Mouse (Mus musculus) erythroblast, embryonic 14.5 days (primary cell): ENCODE data around the gene Gm17949. TPM values are rescaled to one million over a fixed set of nuclear protein-coding genes. Genes with fewer than 3 reads are reported as not detected.

Experiments used
- H3K27me3 ChIP-seq: 2 replicates; pipeline ENCODE4 v1.6.1; 2012; ENCODE audit warnings: inconsistent platforms; ENCODE audit not compliant: control insufficient read depth
- H3K36me3 ChIP-seq: 2 replicates; pipeline ENCODE4 v1.6.1; 2012; ENCODE audit warnings: mild to moderate bottlenecking, inconsistent platforms; ENCODE audit not compliant: control insufficient read depth
- H3K4me1 ChIP-seq: 2 replicates; pipeline ENCODE4 v1.6.1; 2012; ENCODE audit warnings: inconsistent platforms; ENCODE audit not compliant: control insufficient read depth
- H3K4me3 ChIP-seq: replicated peaks from 2 replicates; pipeline ENCODE3; 2012; ENCODE audit warnings: moderate library complexity, mild to moderate bottlenecking, inconsistent platforms
- H3K9me3 ChIP-seq: 2 replicates; pipeline ENCODE4 v1.6.1; 2012; ENCODE audit warnings: low read length, inconsistent platforms, mixed read lengths; ENCODE audit not compliant: control insufficient read depth
- GATA1 ChIP-seq: IDR thresholded peaks from 2 replicates; pipeline ENCODE4 v1.6.1; 2012; ENCODE audit warnings: low read length, inconsistent platforms, mixed read lengths
- TAL1 ChIP-seq: IDR thresholded peaks from 3 replicates; pipeline ENCODE4 v1.6.1; 2012; ENCODE audit warnings: low read length, inconsistent platforms, mixed read lengths
- polyA plus RNA-seq: library from polyadenylated mRNA; stranded (reverse); fragments of >175 nt; gene quantifications from 2 replicates; pipeline ENCODE4 v1.2.3, GENCODE M21; 2012

Gm17949 gene
- polyA plus RNA-seq, 1 experiment = not detected

DNA sequence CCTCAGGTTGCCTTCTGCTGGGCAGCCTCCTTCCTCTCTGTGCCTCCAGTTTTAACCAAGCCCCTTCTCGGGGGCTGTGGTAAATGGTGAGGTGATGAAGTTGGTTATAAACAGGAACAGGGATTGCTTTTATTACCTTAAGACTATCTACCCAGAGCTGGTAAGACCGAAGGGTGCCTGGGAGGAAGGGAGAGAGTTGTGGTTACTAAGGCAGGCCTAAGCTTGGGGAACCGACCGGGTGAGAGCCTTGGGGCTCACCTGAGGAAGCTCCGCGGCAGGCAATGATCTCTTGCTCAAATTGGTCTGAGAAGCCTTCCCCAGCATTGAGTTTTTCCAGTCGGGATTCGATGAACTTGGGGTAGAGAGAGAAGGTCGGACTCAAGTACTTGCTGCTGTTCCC is 59.0 kb downstream of the Gm17949 start:
- Histone ChIP-seq H3K9me3 (no peaks in the 10 kb centered on the region), H3K4me3 (no peak overlapping the region), H3K36me3 (peaks cover 1% of the 10 kb centered on the region; the same call in 1 of the 2 replicates), H3K27me3 (peaks cover 9% of the 10 kb centered on the region), H3K4me1 (peaks cover 17% of the 10 kb centered on the region)
- TF ChIP-seq TAL1 (no peak), GATA1 (no peak)

DNA sequence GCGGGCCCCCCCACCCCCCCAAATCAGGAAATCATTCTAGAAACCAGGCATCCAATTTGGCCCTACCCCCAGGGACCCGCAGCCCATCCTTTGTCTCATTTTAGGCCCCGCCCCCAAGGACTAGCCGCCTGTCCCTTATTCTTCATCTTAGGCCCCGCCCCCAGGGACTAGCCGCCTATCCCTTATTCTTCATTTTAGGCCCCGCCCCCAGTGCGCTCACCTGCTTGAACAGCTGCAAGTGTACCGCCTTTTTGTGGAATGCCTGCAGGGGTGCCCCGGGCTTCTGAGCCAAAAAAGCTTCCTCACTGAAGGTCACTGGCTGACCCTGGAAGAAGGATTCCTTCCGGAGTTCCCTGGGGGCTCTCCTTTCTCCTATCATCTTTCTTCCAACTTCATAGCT is 59.4 kb downstream of the Gm17949 start:
- H3K4me3 ChIP-seq = no peak overlapping the region
- H3K4me1 ChIP-seq = peaks cover 16% of the 10 kb centered on the region
- H3K36me3 ChIP-seq = no peaks in the 10 kb centered on the region
- H3K9me3 ChIP-seq = no peaks in the 10 kb centered on the region
- no peak for TF ChIP-seq GATA1
- TF ChIP-seq TAL1 = no peak
- H3K27me3 ChIP-seq = peaks cover 6% of the 10 kb centered on the region; the same call in 1 of the 2 replicates

Other genes with a start within 250 kb of the Gm17949 start
- gene Dus3l, start 246.7 kb upstream of the Gm17949 start, polyA plus RNA-seq = 2.7 and 3.2 TPM in 2 replicates
- 0.66 and 0.78 TPM in 2 replicates for gene Prr22, start 241.2 kb upstream of the Gm17949 start, polyA plus RNA-seq
- gene Rfx2, start 180.5 kb upstream of the Gm17949 start, polyA plus RNA-seq = 26.9 and 29.2 TPM in 2 replicates
- not detected in 2 replicates for gene Acsbg2, start 137.0 kb upstream of the Gm17949 start, polyA plus RNA-seq
- not detected in 2 replicates for gene 1700061G19Rik, start 136.0 kb upstream of the Gm17949 start, polyA plus RNA-seq
- 5.1 and 5.8 TPM in 2 replicates for gene Mllt1, start 76.1 kb upstream of the Gm17949 start, polyA plus RNA-seq
- gene Acer1, start 29.3 kb upstream of the Gm17949 start, polyA plus RNA-seq = 0.01 TPM in 1 of 2 replicates, not detected in the other
- 12.3 and 14.6 TPM in 2 replicates for gene Clpp, start 21.2 kb upstream of the Gm17949 start, polyA plus RNA-seq
- gene Alkbh7, start 14.1 kb upstream of the Gm17949 start, polyA plus RNA-seq = 2.1 and 2.9 TPM in 2 replicates
- not detected in 2 replicates for gene Pspn, start 11.5 kb upstream of the Gm17949 start, polyA plus RNA-seq
- gene Gtf2f1, start 181 bp upstream of the Gm17949 start, polyA plus RNA-seq = 31.9 and 32.9 TPM in 2 replicates
- gene Khsrp, start 20.1 kb downstream of the Gm17949 start, polyA plus RNA-seq = 31.3 and 33.6 TPM in 2 replicates
- not detected in 2 replicates for gene Slc25a41, start 30.2 kb downstream of the Gm17949 start, polyA plus RNA-seq
- gene Crb3, start 47.6 kb downstream of the Gm17949 start, polyA plus RNA-seq = 0.05 TPM in 2 replicates
- gene Slc25a23, start 48.4 kb downstream of the Gm17949 start, polyA plus RNA-seq = 0.21 and 0.26 TPM in 2 replicates
- gene Dennd1c, start 67.0 kb downstream of the Gm17949 start, polyA plus RNA-seq = 0.03 and 0.09 TPM in 2 replicates
- not detected in 2 replicates for gene Tubb4a, start 76.3 kb downstream of the Gm17949 start, polyA plus RNA-seq
- 0.04 TPM in 1 of 2 replicates, not detected in the other for gene Tnfsf9, start 93.9 kb downstream of the Gm17949 start, polyA plus RNA-seq
- gene Cd70, start 138.3 kb downstream of the Gm17949 start, polyA plus RNA-seq = not detected in 2 replicates
- gene Tnfsf14, start 182.7 kb downstream of the Gm17949 start, polyA plus RNA-seq = 0.02 TPM in 1 of 2 replicates, not detected in the other
- 0.11 and 0.12 TPM in 2 replicates for gene C3, start 216.7 kb downstream of the Gm17949 start, polyA plus RNA-seq
- gene Gpr108, start 237.0 kb downstream of the Gm17949 start, polyA plus RNA-seq = 1.4 and 1.9 TPM in 2 replicates
- gene Trip10, start 238.0 kb downstream of the Gm17949 start, polyA plus RNA-seq = 0.04 and 0.18 TPM in 2 replicates